Mouse (Mus musculus) cortical plate, adult 2 months (tissue): ENCODE results near the gene Pde3b.

ENCODE experiments used
- CTCF ChIP-seq: fragments of 200-500 bp; IDR thresholded peaks from 2 replicates; pipeline ENCODE4 v1.5.1; 2011; ENCODE audit warnings: mild to moderate bottlenecking, control low read depth, low read length; ENCODE audit not compliant: insufficient read depth; ENCODE audit errors: extremely low read depth
- POLR2A ChIP-seq: fragments of 200-500 bp; IDR thresholded peaks from 2 replicates; pipeline ENCODE4 v1.6.1; 2011; ENCODE audit warnings: mild to moderate bottlenecking, low read length, control low read depth; ENCODE audit not compliant: insufficient read depth; ENCODE audit errors: extremely low read depth

- no peak for TF ChIP-seq CTCF
- no peak for TF ChIP-seq POLR2A
Measured at GRCm38 (mm10) chr7:114481008-114481407, 65.9 kb downstream of the Pde3b start.
